Mouse (Mus musculus) CD4-positive, CD25-positive, alpha-beta regulatory T cell, adult 2 months (primary cell): ENCODE results near the gene Fgd5.

Source experiments
- DNase-seq: peaks from one replicate; pipeline ENCODE4 v3.0.0-alpha.2; 2012; ENCODE audit warnings: low read depth, low spot score

The Fgd5 gene

GRCm38 (mm10) chr6:92004806-92005205 is 26.1 kb downstream of the Fgd5 start:
- DNase-seq = no peak

- no peak for DNase-seq
Measured at GRCm38 (mm10) chr6:92010895-92011294, 32.2 kb downstream of the Fgd5 start.

- no peak for DNase-seq
Measured at GRCm38 (mm10) chr6:92012413-92012812, 33.7 kb downstream of the Fgd5 start.

- no peak for DNase-seq
Measured at GRCm38 (mm10) chr6:92013035-92013434, 34.4 kb downstream of the Fgd5 start.

- DNase-seq = no peak
Measured at GRCm38 (mm10) chr6:92013620-92014019, 34.9 kb downstream of the Fgd5 start.

- no peak for DNase-seq
Measured at GRCm38 (mm10) chr6:92014936-92015335, 36.3 kb downstream of the Fgd5 start.

- no peak for DNase-seq
Measured at GRCm38 (mm10) chr6:92015848-92016247, 37.2 kb downstream of the Fgd5 start.

- no peak for DNase-seq
Measured at GRCm38 (mm10) chr6:92016738-92017137, 38.1 kb downstream of the Fgd5 start.

GRCm38 (mm10) chr6:92018421-92018820 is 39.7 kb downstream of the Fgd5 start:
- no peak for DNase-seq

GRCm38 (mm10) chr6:92021061-92021460 is 42.4 kb downstream of the Fgd5 start:
- no peak for DNase-seq

GRCm38 (mm10) chr6:92021506-92021905 is 42.8 kb downstream of the Fgd5 start:
- DNase-seq = no peak

- no peak for DNase-seq
Measured at GRCm38 (mm10) chr6:92025252-92025651, 46.6 kb downstream of the Fgd5 start.

GRCm38 (mm10) chr6:92027379-92027778 is 48.7 kb downstream of the Fgd5 start:
- no peak for DNase-seq

- no peak for DNase-seq
Measured at GRCm38 (mm10) chr6:92030646-92031045, 52.0 kb downstream of the Fgd5 start.

GRCm38 (mm10) chr6:92034713-92035112 is 56.0 kb downstream of the Fgd5 start:
- no peak for DNase-seq

GRCm38 (mm10) chr6:92036372-92036771 is 57.7 kb downstream of the Fgd5 start:
- no peak for DNase-seq

GRCm38 (mm10) chr6:92038158-92038557 is 59.5 kb downstream of the Fgd5 start:
- no peak for DNase-seq

- DNase-seq = no peak
Measured at GRCm38 (mm10) chr6:92041271-92041670, 62.6 kb downstream of the Fgd5 start.

GRCm38 (mm10) chr6:92042055-92042454 is 63.4 kb downstream of the Fgd5 start:
- DNase-seq = no peak

- no peak for DNase-seq
Measured at GRCm38 (mm10) chr6:92042850-92043249, 64.2 kb downstream of the Fgd5 start.

GRCm38 (mm10) chr6:92057768-92058167 is 79.1 kb downstream of the Fgd5 start:
- DNase-seq = peak; percentile 26

- no peak for DNase-seq
Measured at GRCm38 (mm10) chr6:92061725-92062124, 83.0 kb downstream of the Fgd5 start.

GRCm38 (mm10) chr6:92063452-92063851 is 84.8 kb downstream of the Fgd5 start:
- no peak for DNase-seq

- no peak for DNase-seq
Measured at GRCm38 (mm10) chr6:92064101-92064500, 85.4 kb downstream of the Fgd5 start.
